Mouse (Mus musculus): Measurements from ENCODE around the gene Dnah10. TPM values are rescaled to one million over a fixed set of nuclear protein-coding genes. Genes with fewer than 3 reads are reported as not detected.
A peak's percentile ranks its signal among the peaks of the same experiment; 100 is the strongest.

Gene Dnah10
- polyA plus RNA-seq, 1 experiment from 2014 or later: 0.07 TPM

GRCm38 (mm10) chr5:124853079-124853478 lies 128.2 kb downstream of the Dnah10 start:
- H3K36me3 ChIP-seq (replicated peaks): no peaks in the 10 kb centered on the region
- no peaks in the 10 kb centered on the region for H3K9me3 ChIP-seq
- H3K27ac ChIP-seq (replicated peaks): no peak overlapping the region
- no peak overlapping the region for H3K4me3 ChIP-seq
- no peak for DNase-seq (ENCODE audit: low spot score)
- H3K27me3 ChIP-seq (replicated peaks; ENCODE audit: low read depth, poor library complexity, severe bottlenecking): no peaks in the 10 kb centered on the region
- peaks cover 20% of the 10 kb centered on the region for H3K4me1 ChIP-seq
- 90% methylated on average over 2 of the region's 2 CpGs for WGBS

GRCm38 (mm10) chr5:124854202-124854601 lies 129.3 kb downstream of the Dnah10 start:
- Histone ChIP-seq H3K4me1 (peaks cover 20% of the 10 kb centered on the region), H3K27ac (replicated peaks) (no peak overlapping the region), H3K27me3 (replicated peaks; ENCODE audit: low read depth, poor library complexity, severe bottlenecking) (peaks cover 9% of the 10 kb centered on the region), H3K36me3 (replicated peaks) (no peaks in the 10 kb centered on the region), H3K4me3 (no peak overlapping the region), H3K9me3 (no peaks in the 10 kb centered on the region)
- DNase-seq (ENCODE audit: low spot score): no peak
- WGBS: 93% methylated on average over 4 of the region's 4 CpGs

DNA sequence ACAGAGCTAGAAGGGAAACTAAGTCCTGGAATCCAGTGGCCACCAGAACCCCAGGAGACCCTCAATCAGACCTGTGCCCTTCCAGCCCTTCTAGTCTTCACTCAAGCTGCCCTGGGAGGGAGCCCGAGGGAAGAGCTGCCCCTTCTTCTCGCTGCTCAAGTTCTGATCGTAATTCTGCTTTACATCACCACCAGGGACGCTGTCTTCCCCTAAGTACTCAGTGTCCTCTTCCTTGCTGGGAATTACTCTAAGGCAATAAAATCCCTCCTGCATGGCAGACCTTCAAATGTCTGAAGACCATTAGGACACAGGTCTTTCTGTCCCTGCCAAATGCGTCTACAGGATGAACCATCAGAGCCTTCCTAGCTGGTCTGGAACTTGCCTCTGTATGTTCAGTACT lies 135.1 kb downstream of the Dnah10 start:
- Histone ChIP-seq H3K36me3 (replicated peaks) (peaks cover 4% of the 10 kb centered on the region), H3K27ac (replicated peaks) (no peak overlapping the region), H3K4me1 (peaks cover 27% of the 10 kb centered on the region), H3K4me3 (no peak overlapping the region), H3K9me3 (no peaks in the 10 kb centered on the region), H3K27me3 (replicated peaks; ENCODE audit: low read depth, poor library complexity, severe bottlenecking) (peaks cover 37% of the 10 kb centered on the region)
- peak; percentile 23 for DNase-seq (ENCODE audit: low spot score)
- WGBS: 19% methylated on average over 5 of the region's 5 CpGs

- Histone ChIP-seq H3K4me1 (peaks cover 28% of the 10 kb centered on the region), H3K9me3 (no peaks in the 10 kb centered on the region), H3K36me3 (replicated peaks) (peaks cover 14% of the 10 kb centered on the region), H3K27ac (replicated peaks) (peak overlapping the region; percentile 95), H3K27me3 (replicated peaks; ENCODE audit: low read depth, poor library complexity, severe bottlenecking) (peaks cover 37% of the 10 kb centered on the region), H3K4me3 (peak overlapping the region; percentile 86)
- DNase-seq (ENCODE audit: low spot score): peak; percentile 50
- WGBS: under 1% methylated on average over 33 of the region's 33 CpGs
Measured at GRCm38 (mm10) chr5:124861463-124861862, 136.6 kb downstream of the Dnah10 start.

DNA sequence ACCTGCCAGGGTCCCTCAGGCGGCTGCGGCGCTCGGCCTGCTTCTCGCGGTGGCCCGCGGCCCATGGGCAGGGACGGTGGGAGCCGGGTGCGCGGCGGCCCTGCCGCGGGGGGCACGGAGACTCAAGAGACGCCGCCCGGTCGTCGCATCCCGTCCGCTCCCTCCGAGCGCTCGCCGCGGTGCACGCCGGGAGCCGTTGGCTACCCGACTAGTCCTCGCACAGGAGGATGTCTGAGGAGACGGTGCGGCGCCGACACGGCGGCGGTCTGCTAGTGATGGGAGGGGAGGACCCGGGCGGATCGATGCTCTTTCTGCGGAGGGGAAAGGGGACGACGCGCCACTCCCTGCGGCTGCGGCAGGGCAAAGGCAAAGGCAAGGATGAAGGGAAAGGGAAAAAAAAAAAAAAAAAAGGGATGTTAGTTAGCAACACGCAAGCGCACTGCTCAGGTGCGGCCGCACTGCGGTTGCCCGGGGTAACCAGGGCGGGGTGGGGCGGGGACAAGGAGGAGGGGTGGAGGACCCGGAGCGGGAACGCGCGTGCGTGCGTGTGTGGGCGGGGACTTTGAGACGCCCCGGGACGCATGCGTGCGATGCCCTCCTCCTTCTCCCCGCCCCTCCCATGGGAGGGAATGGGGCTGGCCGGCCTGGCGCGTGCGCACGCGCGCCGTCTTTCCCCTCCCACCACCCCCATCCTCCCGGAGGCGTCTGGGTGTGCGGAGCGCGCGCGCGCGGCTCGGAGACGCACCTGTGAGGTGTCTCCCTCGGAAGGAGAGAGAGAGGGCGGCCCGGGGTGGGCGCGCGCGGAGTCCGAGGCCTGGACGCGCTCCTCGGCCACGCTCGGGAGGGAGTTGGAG lies 137.4 kb downstream of the Dnah10 start, which contains the start of the genes Ccdc92 and Zfp664:
TSS of gene Ccdc92 (minus strand) at position 412 of the 854 bp plus-strand sequence.
TSS of gene Zfp664 (plus strand) at position 679 of the 854 bp plus-strand sequence.
- DNase-seq (ENCODE audit: low spot score): peak; percentile 100
- Histone ChIP-seq H3K36me3 (replicated peaks) (peaks cover 22% of the 10 kb centered on the region), H3K4me3 (peak within 1 kb of the TSS; percentile 86), H3K9me3 (no peaks in the 10 kb centered on the region), H3K4me1 (peaks cover 29% of the 10 kb centered on the region), H3K27ac (replicated peaks) (peak within 1 kb of the TSS; percentile 95), H3K27me3 (replicated peaks; ENCODE audit: low read depth, poor library complexity, severe bottlenecking) (peaks cover 37% of the 10 kb centered on the region)
- WGBS: under 1% methylated on average over 99 of the region's 103 CpGs

DNA sequence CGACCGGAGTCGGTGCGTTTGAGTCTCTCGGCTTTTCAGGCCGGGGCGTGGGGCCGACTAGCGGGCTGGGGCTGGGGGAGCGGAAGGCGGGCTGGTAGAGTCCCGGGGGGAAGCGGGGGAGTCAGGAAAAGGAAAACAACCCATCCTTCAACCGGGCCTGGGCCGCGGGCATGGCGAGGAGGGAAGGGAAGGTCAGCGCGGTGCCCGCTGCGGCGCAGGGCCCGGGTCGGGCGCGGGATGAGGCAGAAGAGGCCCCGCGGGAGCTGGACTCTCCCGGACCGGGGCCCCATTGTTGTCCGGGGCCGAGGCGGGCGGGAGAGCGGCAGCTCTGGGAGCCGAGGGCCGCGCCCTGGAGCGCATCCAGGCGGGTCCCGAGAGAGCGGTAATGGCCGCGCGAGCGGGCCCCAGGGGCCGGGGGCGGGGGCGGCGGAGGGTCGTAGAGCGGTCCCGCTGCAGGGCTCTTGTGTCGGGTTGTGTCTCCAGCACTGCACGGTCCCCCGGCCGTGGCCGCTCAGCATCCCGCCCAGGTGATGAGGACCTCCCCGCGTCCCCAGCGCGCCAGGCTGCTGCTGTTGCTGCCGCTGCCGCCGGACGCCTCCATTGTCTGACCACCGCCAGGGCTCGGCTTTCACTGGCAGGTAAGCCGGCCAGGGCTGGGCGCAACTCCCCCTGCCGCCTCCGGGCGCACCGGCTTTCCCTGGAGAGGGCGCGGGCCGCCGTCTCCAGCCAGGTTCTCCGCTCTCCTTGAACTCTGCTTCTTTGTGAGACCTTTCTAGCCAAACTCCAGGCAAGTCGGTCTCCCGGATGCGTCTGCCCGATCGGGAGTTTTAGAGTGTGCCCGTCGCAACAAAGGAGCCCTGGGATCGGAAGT lies 138.2 kb downstream of the Dnah10 start:
- peak; percentile 73 for DNase-seq (ENCODE audit: low spot score)
- WGBS: under 1% methylated on average over 88 of the region's 88 CpGs
- peak overlapping the region; percentile 95 for H3K27ac ChIP-seq (replicated peaks)
- H3K9me3 ChIP-seq: no peaks in the 10 kb centered on the region
- peak overlapping the region; percentile 86 for H3K4me3 ChIP-seq
- peaks cover 36% of the 10 kb centered on the region for H3K4me1 ChIP-seq
- peaks cover 31% of the 10 kb centered on the region for H3K36me3 ChIP-seq (replicated peaks)
- H3K27me3 ChIP-seq (replicated peaks; ENCODE audit: low read depth, poor library complexity, severe bottlenecking): peaks cover 37% of the 10 kb centered on the region

- no peaks in the 10 kb centered on the region for H3K27me3 ChIP-seq (replicated peaks; ENCODE audit: low read depth, poor library complexity, severe bottlenecking)
- H3K4me3 ChIP-seq: no peak overlapping the region
- WGBS: 55% methylated on average over 4 of the region's 4 CpGs
- H3K36me3 ChIP-seq (replicated peaks): peaks cover 89% of the 10 kb centered on the region
- peak; percentile 54 for DNase-seq (ENCODE audit: low spot score)
- H3K9me3 ChIP-seq: no peaks in the 10 kb centered on the region
- H3K27ac ChIP-seq (replicated peaks): no peak overlapping the region
- H3K4me1 ChIP-seq: peaks cover 30% of the 10 kb centered on the region
Measured at GRCm38 (mm10) chr5:124868981-124869380, 144.1 kb downstream of the Dnah10 start.

- H3K27ac ChIP-seq (replicated peaks): no peak overlapping the region
- DNase-seq (ENCODE audit: low spot score): no peak
- peaks cover 18% of the 10 kb centered on the region; the same call in 1 of the 2 replicates for H3K4me1 ChIP-seq
- H3K4me3 ChIP-seq: no peak overlapping the region
- no peaks in the 10 kb centered on the region for H3K27me3 ChIP-seq (replicated peaks; ENCODE audit: low read depth, poor library complexity, severe bottlenecking)
- H3K36me3 ChIP-seq (replicated peaks): peaks cover 96% of the 10 kb centered on the region
- 80% methylated on average over 2 of the region's 2 CpGs for WGBS
- no peaks in the 10 kb centered on the region for H3K9me3 ChIP-seq
Measured at GRCm38 (mm10) chr5:124872033-124872432, 147.1 kb downstream of the Dnah10 start.

DNA sequence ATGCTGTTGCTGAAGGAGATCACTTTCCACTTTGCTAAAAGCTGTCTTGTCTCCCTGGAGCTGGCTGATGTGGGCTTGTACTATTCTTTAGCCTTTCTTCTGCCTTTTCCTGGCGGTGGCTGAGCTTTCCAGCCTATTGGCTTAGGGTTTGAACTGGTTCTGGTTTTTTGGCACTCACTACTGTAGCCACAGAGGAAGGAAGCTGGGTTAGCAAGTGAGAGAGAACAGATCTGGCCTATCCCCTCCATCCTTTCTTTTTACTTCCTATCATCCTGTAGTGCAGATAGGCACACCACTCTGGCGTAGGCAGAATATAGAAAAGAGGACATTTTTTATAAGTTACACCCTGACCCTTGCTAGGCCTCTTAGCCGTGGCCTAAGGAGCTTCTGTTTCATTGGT lies 148.2 kb downstream of the Dnah10 start:
- peaks cover 15% of the 10 kb centered on the region; the same call in 1 of the 2 replicates for H3K4me1 ChIP-seq
- no peaks in the 10 kb centered on the region for H3K27me3 ChIP-seq (replicated peaks; ENCODE audit: low read depth, poor library complexity, severe bottlenecking)
- no peak overlapping the region for H3K27ac ChIP-seq (replicated peaks)
- 90% methylated on average over 3 of the region's 3 CpGs for WGBS
- H3K36me3 ChIP-seq (replicated peaks): peaks cover 96% of the 10 kb centered on the region
- DNase-seq (ENCODE audit: low spot score): no peak
- H3K4me3 ChIP-seq: no peak overlapping the region
- H3K9me3 ChIP-seq: no peaks in the 10 kb centered on the region

- 94% methylated on average over 6 of the region's 6 CpGs for WGBS
- peaks cover 96% of the 10 kb centered on the region for H3K36me3 ChIP-seq (replicated peaks)
Measured at GRCm38 (mm10) chr5:124873890-124874601, 149.2 kb downstream of the Dnah10 start.

GRCm38 (mm10) chr5:124879251-124879650 lies 154.4 kb downstream of the Dnah10 start:
- Histone ChIP-seq H3K9me3 (no peaks in the 10 kb centered on the region), H3K4me1 (0 out of 2 replicates have a peak, but pooled peaks cover 4% of the 10 kb centered on the region), H3K36me3 (replicated peaks) (peaks cover 97% of the 10 kb centered on the region), H3K27ac (replicated peaks) (no peak overlapping the region), H3K27me3 (replicated peaks; ENCODE audit: low read depth, poor library complexity, severe bottlenecking) (no peaks in the 10 kb centered on the region), H3K4me3 (no peak overlapping the region)
- no peak for DNase-seq (ENCODE audit: low spot score)
- 93% methylated on average over 4 of the region's 4 CpGs for WGBS

More at GRCm38 (mm10) chr5:124873890-124874601, 149.2 kb downstream of the Dnah10 start:
- no peak overlapping the region for H3K27ac ChIP-seq (replicated peaks)
- H3K4me1 ChIP-seq: peaks cover 15% of the 10 kb centered on the region; the same call in 1 of the 2 replicates
- no peak overlapping the region for H3K4me3 ChIP-seq
- no peak for DNase-seq (ENCODE audit: low spot score)
- no peaks in the 10 kb centered on the region for H3K9me3 ChIP-seq
- no peaks in the 10 kb centered on the region for H3K27me3 ChIP-seq (replicated peaks; ENCODE audit: low read depth, poor library complexity, severe bottlenecking)

GRCm38 (mm10) chr5:124879801-124880200 lies 154.9 kb downstream of the Dnah10 start:
- H3K36me3 ChIP-seq (replicated peaks): peaks cover 97% of the 10 kb centered on the region

More at GRCm38 (mm10) chr5:124879801-124880200, 154.9 kb downstream of the Dnah10 start:
- no peak overlapping the region for H3K4me3 ChIP-seq
- no peak overlapping the region for H3K27ac ChIP-seq (replicated peaks)
- H3K9me3 ChIP-seq: no peaks in the 10 kb centered on the region
- no peaks in the 10 kb centered on the region for H3K27me3 ChIP-seq (replicated peaks; ENCODE audit: low read depth, poor library complexity, severe bottlenecking)
- DNase-seq (ENCODE audit: low spot score): no peak
- WGBS: 89% methylated on average over 6 of the region's 6 CpGs
- H3K4me1 ChIP-seq: 0 out of 2 replicates have a peak, but pooled peaks cover 4% of the 10 kb centered on the region
